Mouse (Mus musculus): ENCODE measurements around the gene Megf9. TPM values are rescaled to one million over a fixed set of nuclear protein-coding genes. Genes with fewer than 3 reads are reported as not detected.

The Megf9 gene
- 60.2 and 88.4 TPM in 2 replicates for polyA plus RNA-seq (2021; fragmentation: Nextera tagmentation)
- long read RNA-seq, experiment 1, full-length matches to known transcripts: 98 of 137 reads
- long read RNA-seq, experiment 1, partial matches to known transcripts: 3 of 137 reads
- long read RNA-seq, experiment 1, other reads (novel, unspliced or antisense): 36 of 137 reads
- long read RNA-seq, experiment 2, full-length matches to known transcripts: 31 of 99 reads
- long read RNA-seq, experiment 2, partial matches to known transcripts: 6 of 99 reads
- long read RNA-seq, experiment 2, other reads (novel, unspliced or antisense): 62 of 99 reads

GRCm38 (mm10) chr4:70534891-70535269 lies at the start of gene Megf9:
Gene Megf9, minus strand, starts transcription at chr4:70534995.

GRCm38 (mm10) chr4:70409994-70410721 lies 124.6 kb downstream of the Megf9 start, which contains the start of gene Cdk5rap2:
Gene Cdk5rap2, minus strand, starts transcription at chr4:70410443.

Other genes with a start within 250 kb of the Megf9 start
- 2.1 and 2.7 TPM in 2 replicates for gene Cdk5rap2, start 124.6 kb downstream of the Megf9 start, polyA plus RNA-seq (2021; fragmentation: Nextera tagmentation)

All from left cerebral cortex, adult 6 months (tissue).